14 mouse cellular contexts compared by ENCODE assay signal in the genomic region with DNA sequence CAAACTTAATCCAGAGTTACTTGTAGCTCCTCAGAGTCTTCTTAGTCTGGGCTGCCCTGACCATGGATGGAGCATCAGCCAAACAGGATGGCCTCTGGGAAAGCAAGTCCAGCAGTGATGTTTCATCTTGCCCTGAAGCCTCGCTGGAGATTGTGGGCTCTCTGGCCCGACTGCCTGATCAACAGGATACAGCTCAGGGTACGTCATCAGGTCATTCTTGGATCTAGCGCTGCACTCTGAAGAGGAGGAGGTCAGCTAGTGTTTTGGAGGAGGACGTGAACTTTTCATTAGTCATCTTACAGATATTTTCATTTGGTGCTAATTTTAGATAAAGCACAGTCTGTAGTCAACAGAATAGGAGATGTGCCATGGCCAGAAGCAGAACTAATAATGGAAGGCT. TPM values are rescaled to one million over a fixed set of nuclear protein-coding genes. Genes with fewer than 3 reads are reported as not detected.
DNase-seq lines count a peak whose midpoint lies in the region; TF ChIP-seq lines count a peak whose summit lies in the region.
"Had no signal": no experiment of that assay in that cellular context is flagged by ENCODE, and none has a peak within 500 bp of the region (broad histone marks: within the 10 kb centered on the region; RNA-seq: fewer than 3 reads in every experiment).

No protein-coding gene starts in this region.

- H3K27ac ChIP-seq in gastrocnemius, adult 2 months, result peak overlapping the region; percentile 81
- H3K27ac ChIP-seq: heart, embryonic 15.5 days; layer of hippocampus, adult 2 months; neural tube, embryonic 15.5 days had no signal

- peak; percentile 45 for DNase-seq in gastrocnemius, adult 2 months
- no peak for DNase-seq in gastrocnemius, postnatal 14 days
- DNase-seq in kidney, adult 8-10 months, result peak; percentile 20 to 28
- DNase-seq in kidney, postnatal 4 days, result no peak
- DNase-seq in adrenal gland, postnatal 14 days, result peak; percentile 56
- DNase-seq in kidney, postnatal 36 days, result peak; percentile 26 to 45
- DNase-seq in embryo, embryonic 9.5 days (ENCODE audit: extremely low spot score), result no peak
- no peak for DNase-seq in layer of hippocampus, adult 9-11 months
- DNase-seq: cerebellum, adult 2 months; right cerebral cortex, adult 18-20 months; thymus, postnatal 36 days had no signal

- H3K4me3 ChIP-seq in gastrocnemius, adult 2 months, result no peak overlapping the region; the same call in 1 of the 2 replicates
- H3K4me3 ChIP-seq: heart, embryonic 15.5 days; layer of hippocampus, adult 2 months; neural tube, embryonic 15.5 days had no signal

- intact Hi-C loops in gastrocnemius, adult 2 months (cut with DNase I), result no loop called here
- intact Hi-C loops in gastrocnemius, postnatal 14 days (cut with DNase I; ENCODE audit: low total_unique reads), result no loop called here

- no peak for TF ChIP-seq CTCF in gastrocnemius, adult 2 months (IDR thresholded peaks at IDR 0.05)

RNA-seq across cellular contexts. Expression of gene Golga3, which starts 5.2 kb away (rescaled TPM):
- total RNA-seq in gastrocnemius, adult 2 months (2021), result 10 to 100 TPM; 40.8 to 42.0 TPM
- total RNA-seq in gastrocnemius, postnatal 14 days (2021), result 10 to 100 TPM; 32.2 to 34.4 TPM
- total RNA-seq in adrenal gland, postnatal 14 days (2021), result 33.0 and 36.0 TPM in 2 replicates

RNA-seq across cellular contexts. Expression of gene Chfr, which starts 46.1 kb away (rescaled TPM):
- 10 to 100 TPM; 13.3 to 14.5 TPM for total RNA-seq in gastrocnemius, adult 2 months (2021)
- total RNA-seq in gastrocnemius, postnatal 14 days (2021), result 10 to 100 TPM; 13.1 TPM
- 34.1 and 46.1 TPM in 2 replicates for total RNA-seq in adrenal gland, postnatal 14 days (2021)

RNA-seq across cellular contexts. Expression of gene Ankle2, which starts 49.1 kb away (rescaled TPM):
- total RNA-seq in gastrocnemius, adult 2 months (2021), result 10 to 100 TPM; 29.4 to 33.3 TPM
- total RNA-seq in gastrocnemius, postnatal 14 days (2021), result 10 to 100 TPM; 20.9 to 21.2 TPM
- total RNA-seq in adrenal gland, postnatal 14 days (2021), result 32.5 and 33.8 TPM in 2 replicates

Comparison
In these comparisons a context has a peak if more than half of its experiments do, and no peak if none do; other contexts are left out.
1. DNase-seq: peak in gastrocnemius, adult 2 months (single experiment), kidney, adult 8-10 months (2 of 2), adrenal gland, postnatal 14 days (single experiment) and kidney, postnatal 36 days (2 of 2); none in gastrocnemius, postnatal 14 days (single experiment), kidney, postnatal 4 days (0 of 2), embryo, embryonic 9.5 days (single experiment) and layer of hippocampus, adult 9-11 months (single experiment).